Comparison of ENCODE assay signal across 8 mouse cellular contexts in the genomic region with DNA sequence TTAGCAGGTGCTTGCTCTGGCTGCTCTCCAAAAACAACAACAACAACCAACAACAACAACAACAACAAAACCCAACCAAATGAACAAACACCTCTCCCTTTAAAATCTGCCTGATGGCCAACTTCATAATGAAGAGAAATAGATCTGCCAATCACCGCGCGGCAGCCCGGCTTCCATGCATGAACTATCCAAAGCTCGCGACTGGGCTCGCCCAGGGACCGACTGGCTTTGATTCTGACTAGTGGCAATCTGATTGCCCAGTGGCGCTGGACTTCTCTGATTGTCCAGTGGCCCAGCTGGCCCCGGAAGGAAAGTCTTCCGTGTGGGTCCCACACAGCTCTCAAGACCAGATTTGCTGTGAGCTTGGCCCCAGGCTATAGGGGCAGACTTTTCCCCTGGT. TPM values are rescaled to one million over a fixed set of nuclear protein-coding genes. Genes with fewer than 3 reads are reported as not detected.
DNase-seq lines count a peak whose midpoint lies in the region; ATAC-seq and TF ChIP-seq lines count a peak whose summit lies in the region.

No protein-coding gene starts in this region.

- DNase-seq in left cerebral cortex, adult 2 months (ENCODE audit: extremely low spot score in 1 of 2, low spot score in 2 of 2): no peak
- DNase-seq in left cerebral cortex, adult 8-10 months (ENCODE audit: low spot score in 2 of 2): no peak
- peak; percentile 69 for DNase-seq in embryo, embryonic 10.5 days (ENCODE audit: low spot score)
- DNase-seq in kidney, postnatal 25 days: peak; percentile 72 to 77
- DNase-seq in yolk sac, embryonic 10.5 days (ENCODE audit: low spot score): no peak
- no peak for DNase-seq in layer of hippocampus, adult 8-10 months (ENCODE audit: low spot score in 2 of 2)

- TF ChIP-seq CTCF in left cerebral cortex, adult 2 months (IDR thresholded peaks at IDR 0.05): no peak

- no peak overlapping the region for H3K27ac ChIP-seq in left cerebral cortex, adult 2 months
- no peak overlapping the region for H3K27ac ChIP-seq in heart, embryonic 15.5 days

- peaks cover 54% of the 10 kb centered on the region for H3K27me3 ChIP-seq in heart, embryonic 15.5 days

- peaks cover 15% of the 10 kb centered on the region for H3K4me1 ChIP-seq in heart, embryonic 15.5 days (replicated peaks)

- peak overlapping the region; percentile 54 for H3K9ac ChIP-seq in heart, embryonic 15.5 days

- no peaks in the 10 kb centered on the region for H3K9me3 ChIP-seq in heart, embryonic 15.5 days (replicated peaks)

- intact Hi-C loops in left cerebral cortex, adult 2 months (cut with DNase I): loop anchor here (5.0 kb wide), 1 partner anchor 54 kb away; no protein-coding TSS in a partner anchor

- H3K36me3 ChIP-seq in heart, embryonic 15.5 days: no peaks in the 10 kb centered on the region

- peak overlapping the region; percentile 99 for H3K4me2 ChIP-seq in heart, embryonic 15.5 days

- H3K4me3 ChIP-seq in left cerebral cortex, adult 2 months: peak overlapping the region; percentile 50
- peak overlapping the region; percentile 58 for H3K4me3 ChIP-seq in heart, embryonic 15.5 days

- ATAC-seq in heart, embryonic 15.5 days (replicated peaks; ENCODE audit: insufficient number of reproducible peaks, insufficient read depth, low FRiP score, low read depth): no peak
- ATAC-seq in megakaryocyte progenitor cell, adult 5-6 weeks (replicated peaks; ENCODE audit: poor library complexity): peak; percentile 16; the same call in 1 of the 2 replicates

- WGBS in heart, embryonic 15.5 days: 3% methylated on average over 11 of the region's 11 CpGs

RNA-seq across cellular contexts. Expression of a gene that starts 0.3 kb away (rescaled TPM):
- 1 to 10 TPM; 3.7 to 5.5 TPM for total RNA-seq in left cerebral cortex, adult 2 months (2021)
- total RNA-seq in left cerebral cortex, adult 8-10 months (2022): 10 to 100 TPM in 2 of 4 experiments, 1 to 10 TPM in 2; 5.1 to 22.2 (median 11.7) TPM
- polyA plus RNA-seq in heart, embryonic 15.5 days (2015; fragmentation: Nextera tagmentation; extraction: Ambion mirVana): 12.6 and 18.9 TPM in 2 replicates
- total RNA-seq in megakaryocyte progenitor cell, adult 5-6 weeks (2015): 80.9 and 119 TPM in 2 replicates
- total RNA-seq in megakaryocyte progenitor cell, adult 5-6 weeks (2017): 154 and 205 TPM in 2 replicates
- 10 to 100 TPM in 2 of 4 experiments, 1 to 10 TPM in 2; 4.8 to 33.7 (median 19.7) TPM for total RNA-seq in layer of hippocampus, adult 8-10 months (2022)

Comparison
In these comparisons a context has a peak if more than half of its experiments do, and no peak if none do; other contexts are left out.
1. DNase-seq: peak in embryo, embryonic 10.5 days (single experiment) and kidney, postnatal 25 days (2 of 2); none in left cerebral cortex, adult 2 months (0 of 2), left cerebral cortex, adult 8-10 months (0 of 2), yolk sac, embryonic 10.5 days (single experiment) and layer of hippocampus, adult 8-10 months (0 of 2).